Comparison of ENCODE assay signal across 18 mouse cellular contexts in the genomic region with DNA sequence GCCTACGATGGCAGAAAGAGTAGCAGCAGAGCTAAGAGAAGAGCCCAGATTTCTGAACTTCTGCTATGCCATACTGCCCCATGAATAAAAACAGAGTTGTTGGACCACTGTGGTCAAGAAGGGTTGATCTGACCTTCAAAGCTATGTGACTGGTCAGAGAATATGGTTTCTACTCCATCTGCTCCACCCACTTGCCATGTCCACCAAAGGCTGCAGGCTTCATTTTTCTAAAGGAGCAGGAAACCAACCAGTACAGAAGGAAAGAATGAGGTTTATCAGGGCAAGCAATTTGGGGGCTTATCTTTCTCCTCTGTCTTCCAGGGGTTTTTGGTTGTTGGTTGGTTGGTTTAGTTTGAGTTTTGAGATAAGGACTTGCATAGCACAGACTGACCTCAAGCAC. TPM values are rescaled to one million over a fixed set of nuclear protein-coding genes. Genes with fewer than 3 reads are reported as not detected.
"Had no signal": no experiment of that assay in that cellular context is flagged by ENCODE, and none has a peak within 500 bp of the region (broad histone marks: within the 10 kb centered on the region; RNA-seq: fewer than 3 reads in every experiment).

No protein-coding gene starts in this region.

- H3K4me1 ChIP-seq: midbrain, embryonic 13.5 days; midbrain, embryonic 15.5 days; neural tube, embryonic 12.5 days; stomach, embryonic 15.5 days had no signal

- H3K4me3 ChIP-seq: lung, embryonic 15.5 days; megakaryocyte, embryonic 14.5 days; midbrain, embryonic 13.5 days; midbrain, embryonic 15.5 days; neural tube, embryonic 12.5 days; stomach, embryonic 15.5 days had no signal

- DNase-seq: lung, adult 2 months; lung, postnatal 14 days; right cerebral cortex, postnatal 14 days; thymus, adult 2 months; thymus, postnatal 25 days; thymus, postnatal 4 days had no signal

- H3K9ac ChIP-seq: lung, embryonic 15.5 days; midbrain, embryonic 13.5 days; midbrain, embryonic 15.5 days; neural tube, embryonic 12.5 days; stomach, embryonic 15.5 days had no signal

- H3K27ac ChIP-seq: lung, embryonic 15.5 days; macrophage; midbrain, embryonic 13.5 days; midbrain, embryonic 15.5 days; neural tube, embryonic 12.5 days; stomach, embryonic 15.5 days; stomach, postnatal 0 days had no signal

- H3K27me3 ChIP-seq: lung, embryonic 15.5 days; midbrain, embryonic 13.5 days; midbrain, embryonic 15.5 days; neural tube, embryonic 12.5 days; stomach, embryonic 15.5 days had no signal

RNA-seq across cellular contexts. Expression of a gene that starts 3.5 kb away (rescaled TPM):
- total RNA-seq: megakaryocyte progenitor cell, adult 5-6 weeks; monocyte, adult 5-6 weeks; neutrophil, adult 5-6 weeks had no signal
- polyA plus RNA-seq: macrophage; midbrain, embryonic 11.5 days had no signal
